Mouse (Mus musculus) gonadal fat pad, adult 2 months (tissue): ENCODE results near the gene Ndufb7. TPM values are rescaled to one million over a fixed set of nuclear protein-coding genes. Genes with fewer than 3 reads are reported as not detected.
"Not testable (repeated sequence)": the region's sequence is repeated elsewhere in the genome, so short reads cannot be mapped to it uniquely, and the experiment has no call there.

Experiments used
- DNase-seq: peaks from one replicate; pipeline ENCODE4 v3.0.0-alpha.2; 2012; ENCODE audit warnings: low read depth
- polyA plus RNA-seq: library from polyadenylated mRNA; depleted of rRNA; stranded (reverse); fragments of >200 nt; gene quantifications from 2 replicates; pipeline ENCODE4 v1.2.3, GENCODE M21; 2012; rRNA removed

Ndufb7 gene
- 509 and 536 TPM in 2 replicates for polyA plus RNA-seq

- DNase-seq, result no peak
These were observed at the start of gene Ndufb7 for GRCm38 (mm10) chr8:83566469-83567395. Gene Ndufb7 (plus strand): TSS chr8:83566671.

- DNase-seq, result no peak
These were observed 46.0 kb upstream of the Ndufb7 start for GRCm38 (mm10) chr8:83520432-83520831.

DNA sequence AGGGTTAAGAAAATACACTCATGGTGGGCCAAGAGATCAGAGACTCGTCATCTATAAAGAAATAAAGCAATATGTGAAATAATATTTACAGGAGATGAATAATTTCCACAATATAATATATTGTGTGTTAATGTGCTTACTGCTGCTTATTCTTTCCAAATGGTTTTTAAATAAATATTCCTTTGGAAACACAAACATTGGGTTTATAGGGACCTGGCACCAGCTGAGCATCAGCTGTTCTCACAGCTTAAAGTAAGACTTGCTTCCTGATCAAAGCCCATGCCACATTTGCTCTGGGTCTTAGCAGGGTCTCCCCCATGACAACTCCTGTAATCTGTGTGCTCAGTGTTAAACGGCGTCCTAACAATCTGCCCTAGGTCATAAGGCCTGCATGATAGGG lies 45.6 kb upstream of the Ndufb7 start:
- DNase-seq, result not testable (repeated sequence)

DNA sequence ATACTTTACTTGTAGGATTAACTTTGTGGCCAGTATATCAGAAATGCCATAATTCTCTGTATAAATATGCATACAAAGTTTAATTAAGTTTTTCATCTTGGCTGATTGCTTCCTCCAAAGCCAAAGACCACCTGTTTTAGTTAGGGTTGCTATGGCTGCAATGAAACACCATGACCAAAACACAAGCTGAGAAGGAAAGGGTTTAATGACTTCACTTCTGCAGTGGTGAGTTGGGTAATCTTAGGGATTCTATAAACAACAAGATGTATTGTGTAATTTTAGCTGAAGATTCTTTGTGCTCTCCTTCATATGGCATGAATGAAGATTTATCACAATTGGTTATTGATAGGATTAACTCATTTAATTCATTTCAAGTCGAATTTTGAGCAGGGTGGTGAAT lies 45.2 kb upstream of the Ndufb7 start:
- DNase-seq, result no peak

DNA sequence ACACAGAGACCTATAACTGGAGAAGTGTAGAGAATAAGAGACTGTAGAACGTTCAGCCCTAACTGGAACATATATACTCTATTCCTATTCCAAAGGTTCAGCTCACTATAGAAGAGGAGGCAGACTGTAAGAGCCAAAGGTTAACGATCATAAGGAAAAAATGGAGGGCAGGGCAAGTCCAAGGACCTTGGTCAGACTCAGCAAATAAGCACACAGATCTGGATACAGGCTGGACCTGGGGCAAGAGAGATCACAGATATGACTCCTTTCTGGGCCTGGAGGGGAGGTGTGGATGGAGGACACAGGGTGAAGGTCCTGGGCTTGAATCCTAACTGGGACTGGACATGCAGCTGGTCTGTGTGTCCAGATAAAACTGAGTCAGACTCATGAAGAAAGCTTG lies 31.7 kb upstream of the Ndufb7 start:
- no peak for DNase-seq

DNA sequence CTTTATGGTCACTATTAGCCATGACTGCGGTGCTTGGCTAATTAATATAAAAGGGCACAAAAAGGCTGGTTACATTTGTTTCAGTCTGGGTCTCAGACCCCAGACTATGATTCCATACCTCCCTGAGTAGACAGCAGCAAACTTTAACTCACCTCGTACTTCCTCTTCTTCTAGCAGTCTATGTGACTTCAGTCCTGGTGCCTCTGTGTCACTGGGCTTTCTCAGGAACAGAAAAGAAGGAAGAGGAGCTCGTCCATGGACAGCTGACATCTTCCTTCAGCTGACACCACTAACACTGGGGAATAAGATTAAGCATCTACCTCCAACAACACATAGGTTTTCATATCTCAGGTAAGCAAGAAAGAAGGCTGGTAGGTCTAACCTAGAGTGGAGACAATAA lies 30.7 kb upstream of the Ndufb7 start, which contains the start of gene Olfr370:
Gene Olfr370 (plus strand): TSS at position 45 of the 400 bp plus-strand sequence.
- DNase-seq, result no peak

- DNase-seq, result no peak
These were observed 3.8 kb upstream of the Ndufb7 start for GRCm38 (mm10) chr8:83562669-83563068.

DNA sequence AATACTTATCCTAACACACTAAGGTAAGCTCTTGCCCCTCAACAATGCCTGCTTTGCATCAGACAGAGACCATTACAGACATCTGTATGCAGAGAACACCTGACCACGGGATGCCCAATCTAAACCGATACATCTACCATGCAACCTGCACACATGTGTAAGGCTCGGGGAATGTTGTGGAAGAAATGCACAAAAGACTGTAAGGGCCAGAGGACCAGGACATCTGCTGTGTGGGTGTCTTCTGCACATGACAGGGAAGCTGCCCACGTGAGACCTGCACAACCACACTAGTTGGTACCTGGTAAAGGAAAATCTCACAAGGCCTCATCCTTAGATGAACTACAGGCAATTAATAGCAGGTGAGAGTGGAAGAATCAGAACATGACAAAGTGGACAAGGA lies 3.2 kb upstream of the Ndufb7 start:
- no peak for DNase-seq

DNA sequence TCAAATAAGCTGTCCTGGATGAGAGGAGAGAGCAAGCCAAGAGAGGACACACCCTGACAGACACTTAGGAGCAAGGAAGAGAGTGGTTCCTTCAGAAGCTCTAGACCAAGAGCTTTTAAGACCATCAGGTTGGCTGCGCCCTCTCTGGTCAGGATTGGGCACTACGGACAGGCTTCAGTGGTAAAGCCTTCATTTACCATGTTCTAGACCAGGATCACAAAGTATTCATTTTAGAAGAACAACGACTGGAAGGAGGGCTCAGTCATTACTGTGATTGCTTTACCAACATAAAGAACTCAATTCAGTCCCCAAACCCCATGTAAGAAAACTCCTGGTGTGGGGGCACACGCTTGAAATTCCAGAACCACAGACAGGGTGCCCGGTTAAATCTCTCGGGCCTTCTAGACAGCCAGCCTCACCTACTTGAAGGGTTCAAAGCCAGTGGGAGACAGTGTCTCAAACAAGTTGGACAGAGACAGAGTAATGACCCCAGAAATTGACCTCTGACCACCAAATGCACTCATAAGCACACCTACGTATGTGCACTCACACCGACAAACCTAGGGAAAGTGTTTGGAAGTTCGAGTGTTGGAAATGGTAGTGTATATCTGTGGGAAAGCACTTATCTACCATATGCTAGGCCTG lies 618 bp upstream of the Ndufb7 start:
- DNase-seq, result no peak

- no peak for DNase-seq
These were observed 1.2 kb downstream of the Ndufb7 start for GRCm38 (mm10) chr8:83567668-83568067.

DNA sequence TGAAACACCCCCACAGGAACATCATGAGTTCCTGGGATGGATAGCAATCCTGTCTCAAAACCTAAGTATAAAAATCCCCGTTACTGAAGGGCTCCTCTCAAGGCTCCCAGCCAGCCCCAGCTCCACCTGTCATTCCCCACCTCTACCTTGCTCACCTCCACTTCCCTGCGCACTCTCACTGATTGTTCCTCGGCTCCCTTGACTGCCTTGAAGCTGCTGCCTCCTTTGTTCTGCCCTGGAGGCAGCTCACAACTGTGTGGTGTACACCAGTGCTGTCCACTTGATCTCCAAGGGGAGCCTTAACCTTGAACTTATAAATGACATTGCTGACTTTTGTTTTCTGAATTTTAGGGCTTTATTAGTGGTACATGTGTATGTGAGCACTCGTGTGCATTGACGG lies 1.7 kb downstream of the Ndufb7 start:
- no peak for DNase-seq

- no peak for DNase-seq
These were observed 2.3 kb downstream of the Ndufb7 start for GRCm38 (mm10) chr8:83568755-83569154.

DNA sequence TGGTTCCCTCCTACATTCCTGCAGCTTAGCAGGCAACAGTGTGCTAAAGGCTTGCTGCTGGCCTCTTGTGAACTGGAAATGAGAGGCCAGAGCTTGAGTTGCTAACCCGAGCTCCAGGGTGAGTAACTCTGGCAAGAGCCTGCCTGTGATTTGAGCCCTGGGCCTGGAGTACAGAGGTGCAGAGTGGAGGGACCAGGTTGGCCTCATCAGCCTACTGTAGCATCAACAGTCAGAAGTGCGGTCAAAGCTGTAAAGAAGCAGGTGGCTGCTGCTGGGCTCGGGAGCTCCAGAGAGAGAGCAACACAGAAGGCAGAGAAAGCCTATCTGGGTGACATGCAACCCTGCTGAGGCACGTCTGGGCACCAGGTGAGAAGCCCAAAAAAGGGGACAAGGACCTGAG lies 2.7 kb downstream of the Ndufb7 start:
- DNase-seq, result no peak

GRCm38 (mm10) chr8:83570272-83571000 lies 4.0 kb downstream of the Ndufb7 start:
- no peak for DNase-seq

GRCm38 (mm10) chr8:83571001-83571340 lies 4.5 kb downstream of the Ndufb7 start:
- DNase-seq, result not testable (repeated sequence)

DNA sequence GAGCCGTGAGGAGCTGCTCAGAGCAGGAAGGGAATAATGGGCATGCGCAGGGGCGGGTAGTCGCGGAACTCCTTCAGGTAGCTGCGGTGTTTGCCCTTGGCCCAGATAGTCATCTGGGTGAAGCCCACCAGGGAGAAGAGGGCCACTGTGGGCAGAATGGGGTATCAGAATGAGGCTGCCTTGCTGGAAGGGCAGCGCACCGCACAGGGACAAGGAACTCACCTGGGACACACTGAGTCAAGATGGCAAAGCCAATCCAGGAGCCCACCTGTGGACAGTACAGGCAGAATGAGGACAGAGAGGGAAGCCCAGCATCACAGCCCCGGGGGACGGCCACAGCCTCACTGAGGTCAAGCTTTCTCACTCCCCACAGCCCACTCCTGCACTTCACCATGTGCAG lies 5.3 kb downstream of the Ndufb7 start:
- DNase-seq, result no peak

- DNase-seq, result no peak
These were observed 5.9 kb downstream of the Ndufb7 start for GRCm38 (mm10) chr8:83572246-83572812.

GRCm38 (mm10) chr8:83573140-83573875 lies 6.8 kb downstream of the Ndufb7 start:
- no peak for DNase-seq

DNA sequence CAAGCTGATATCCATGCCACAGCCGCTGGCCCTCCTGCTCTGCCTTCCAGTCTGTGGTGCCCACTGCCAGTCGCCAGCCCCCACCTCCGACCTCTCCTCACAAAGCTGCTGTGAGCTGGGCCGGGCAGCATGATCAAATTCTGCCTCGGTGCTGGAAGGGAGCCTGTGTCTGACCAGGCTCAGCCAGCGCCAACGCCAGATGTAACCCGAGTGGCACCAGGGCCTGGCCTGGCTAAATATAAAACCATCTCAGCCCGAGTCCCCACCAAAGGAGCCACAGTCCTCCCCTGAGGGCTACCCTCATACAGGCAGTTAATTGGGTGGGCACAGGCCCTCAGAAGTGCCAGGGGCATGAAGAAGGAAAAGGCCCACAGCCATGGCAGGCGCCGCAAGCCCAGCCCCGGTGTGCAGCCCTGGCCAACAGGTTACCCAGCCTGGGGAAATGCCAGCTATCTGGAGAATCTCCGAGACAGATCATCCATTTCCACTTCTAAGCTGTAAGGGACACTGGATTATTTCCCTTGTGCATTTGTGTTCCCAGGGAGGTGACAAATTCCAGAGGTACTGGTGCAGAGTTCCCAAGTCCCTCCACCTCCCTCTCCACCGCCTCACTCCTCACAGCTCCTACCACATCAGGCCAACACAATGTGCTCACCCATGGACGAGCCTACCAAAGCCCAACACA lies 8.3 kb downstream of the Ndufb7 start:
- DNase-seq, result no peak

GRCm38 (mm10) chr8:83575561-83576515 lies 9.4 kb downstream of the Ndufb7 start:
- no peak for DNase-seq
